Mouse (Mus musculus): ENCODE data around the gene Arih2. TPM values are rescaled to one million over a fixed set of nuclear protein-coding genes. Genes with fewer than 3 reads are reported as not detected.

Gene Arih2
- polyA plus RNA-seq, 1 experiment, result 143 TPM

GRCm38 (mm10) chr9:108649561-108650440 lies 615 bp upstream of the Arih2 start:
- peak overlapping the region; percentile 98 for H3K4me3 ChIP-seq (ENCODE audit: control insufficient read depth, low read depth, low read length)
- H3K4me1 ChIP-seq (ENCODE audit: control insufficient read depth, insufficient read depth, low read length), result peaks cover 10% of the 10 kb centered on the region
- no peaks in the 10 kb centered on the region for H3K27me3 ChIP-seq (ENCODE audit: control insufficient read depth, insufficient read depth, low read length)
- TF ChIP-seq CTCF (IDR thresholded peaks at IDR 0.05; ENCODE audit: control insufficient read depth, insufficient read depth, insufficient replicate concordance, low read depth, low read length) (no peak), POLR2A (IDR thresholded peaks at IDR 0.05; ENCODE audit: control insufficient read depth, low read depth, low read length) (no peak)
- peak overlapping the region; percentile 93 for H3K27ac ChIP-seq (ENCODE audit: control insufficient read depth, insufficient read depth, low read depth, low read length)
- no peaks in the 10 kb centered on the region for H3K36me3 ChIP-seq (ENCODE audit: control insufficient read depth, insufficient read depth, low read length)

DNA sequence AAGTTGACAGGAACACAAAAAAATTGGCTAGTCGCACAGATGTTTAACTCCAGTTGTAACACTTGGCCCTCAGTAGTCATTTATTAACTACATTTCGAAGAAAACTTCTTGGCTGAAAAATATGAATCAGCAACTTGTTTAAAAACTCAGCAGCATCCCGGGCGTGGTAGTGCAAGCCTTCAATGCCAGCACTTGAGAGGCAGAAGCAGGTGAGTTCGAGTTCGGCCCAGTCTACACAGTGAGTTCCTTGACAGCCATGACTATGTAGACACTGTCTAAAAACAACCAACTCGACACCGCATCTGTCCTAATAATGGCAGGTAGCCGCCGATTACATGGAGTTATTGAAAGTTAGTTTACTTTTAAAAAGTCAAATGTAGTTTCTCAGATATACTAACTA lies 1.0 kb downstream of the Arih2 start:
- Histone ChIP-seq H3K27ac (ENCODE audit: control insufficient read depth, insufficient read depth, low read depth, low read length) (peak overlapping the region; percentile 93), H3K27me3 (ENCODE audit: control insufficient read depth, insufficient read depth, low read length) (no peaks in the 10 kb centered on the region), H3K4me1 (ENCODE audit: control insufficient read depth, insufficient read depth, low read length) (peaks cover 10% of the 10 kb centered on the region), H3K4me3 (ENCODE audit: control insufficient read depth, low read depth, low read length) (peak overlapping the region; percentile 98), H3K36me3 (ENCODE audit: control insufficient read depth, insufficient read depth, low read length) (no peaks in the 10 kb centered on the region)
- TF ChIP-seq CTCF (IDR thresholded peaks at IDR 0.05; ENCODE audit: control insufficient read depth, insufficient read depth, insufficient replicate concordance, low read depth, low read length) (no peak), POLR2A (IDR thresholded peaks at IDR 0.05; ENCODE audit: control insufficient read depth, low read depth, low read length) (no peak)

DNA sequence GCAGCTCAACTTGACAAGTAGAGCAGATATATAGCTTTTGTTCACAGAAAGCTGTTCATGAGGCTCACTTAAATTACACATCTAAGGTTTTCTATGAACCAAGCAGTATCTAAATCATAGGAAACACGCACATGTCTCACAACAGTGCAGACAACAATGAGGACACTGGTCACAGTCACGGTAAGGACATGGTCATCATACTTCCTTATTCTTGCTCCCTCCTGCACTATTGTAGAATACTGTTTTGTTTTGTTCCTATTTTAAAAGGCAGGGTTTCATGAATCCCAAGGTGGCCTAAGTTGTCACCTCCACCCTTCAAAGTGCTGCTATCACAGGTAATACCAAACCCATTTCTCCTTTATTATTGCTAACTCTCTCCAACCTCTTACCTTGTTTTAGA lies 9.4 kb downstream of the Arih2 start:
- Histone ChIP-seq H3K27ac (ENCODE audit: control insufficient read depth, insufficient read depth, low read depth, low read length) (no peak overlapping the region), H3K27me3 (ENCODE audit: control insufficient read depth, insufficient read depth, low read length) (no peaks in the 10 kb centered on the region), H3K4me1 (ENCODE audit: control insufficient read depth, insufficient read depth, low read length) (no peaks in the 10 kb centered on the region), H3K36me3 (ENCODE audit: control insufficient read depth, insufficient read depth, low read length) (peaks cover 1% of the 10 kb centered on the region; the same call in 1 of the 2 replicates), H3K4me3 (ENCODE audit: control insufficient read depth, low read depth, low read length) (no peak overlapping the region)
- TF ChIP-seq CTCF (IDR thresholded peaks at IDR 0.05; ENCODE audit: control insufficient read depth, insufficient read depth, insufficient replicate concordance, low read depth, low read length), result no peak
- TF ChIP-seq POLR2A (IDR thresholded peaks at IDR 0.05; ENCODE audit: control insufficient read depth, low read depth, low read length), result no peak

GRCm38 (mm10) chr9:108635415-108635814 lies 13.8 kb downstream of the Arih2 start:
- no peaks in the 10 kb centered on the region for H3K36me3 ChIP-seq (ENCODE audit: control insufficient read depth, insufficient read depth, low read length)

GRCm38 (mm10) chr9:108633846-108634245 lies 15.3 kb downstream of the Arih2 start:
- no peak for TF ChIP-seq POLR2A (IDR thresholded peaks at IDR 0.05; ENCODE audit: control insufficient read depth, low read depth, low read length)
- no peak for TF ChIP-seq CTCF (IDR thresholded peaks at IDR 0.05; ENCODE audit: control insufficient read depth, insufficient read depth, insufficient replicate concordance, low read depth, low read length)

More at GRCm38 (mm10) chr9:108635415-108635814, 13.8 kb downstream of the Arih2 start:
- Histone ChIP-seq H3K27ac (ENCODE audit: control insufficient read depth, insufficient read depth, low read depth, low read length) (no peak overlapping the region), H3K27me3 (ENCODE audit: control insufficient read depth, insufficient read depth, low read length) (no peaks in the 10 kb centered on the region), H3K4me3 (ENCODE audit: control insufficient read depth, low read depth, low read length) (no peak overlapping the region), H3K4me1 (ENCODE audit: control insufficient read depth, insufficient read depth, low read length) (no peaks in the 10 kb centered on the region)
- TF ChIP-seq POLR2A (IDR thresholded peaks at IDR 0.05; ENCODE audit: control insufficient read depth, low read depth, low read length) (no peak), CTCF (IDR thresholded peaks at IDR 0.05; ENCODE audit: control insufficient read depth, insufficient read depth, insufficient replicate concordance, low read depth, low read length) (no peak)

DNA sequence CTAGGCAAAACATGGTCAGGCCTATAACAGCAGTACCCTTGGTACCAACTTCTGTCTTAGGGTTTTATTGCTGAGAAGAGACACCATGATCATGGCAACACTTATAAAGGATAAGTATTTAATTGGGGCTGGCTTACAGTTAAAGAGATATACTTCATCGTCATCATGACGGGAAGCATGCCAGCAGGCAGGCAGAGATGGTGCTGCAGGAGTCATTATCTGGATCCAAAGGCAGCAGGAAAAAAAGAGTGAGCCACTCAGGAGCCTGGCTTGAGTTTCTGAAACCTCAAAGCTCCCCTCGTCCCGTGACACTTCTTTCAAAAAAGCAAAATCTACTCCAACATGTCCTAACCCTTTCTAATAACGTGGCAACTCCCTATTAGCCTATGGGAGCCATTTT lies 16.8 kb downstream of the Arih2 start:
- Histone ChIP-seq H3K27me3 (ENCODE audit: control insufficient read depth, insufficient read depth, low read length) (no peaks in the 10 kb centered on the region), H3K4me1 (ENCODE audit: control insufficient read depth, insufficient read depth, low read length) (no peaks in the 10 kb centered on the region), H3K27ac (ENCODE audit: control insufficient read depth, insufficient read depth, low read depth, low read length) (no peak overlapping the region), H3K36me3 (ENCODE audit: control insufficient read depth, insufficient read depth, low read length) (no peaks in the 10 kb centered on the region), H3K4me3 (ENCODE audit: control insufficient read depth, low read depth, low read length) (no peak overlapping the region)
- TF ChIP-seq CTCF (IDR thresholded peaks at IDR 0.05; ENCODE audit: control insufficient read depth, insufficient read depth, insufficient replicate concordance, low read depth, low read length) (no peak), POLR2A (IDR thresholded peaks at IDR 0.05; ENCODE audit: control insufficient read depth, low read depth, low read length) (no peak)

More at GRCm38 (mm10) chr9:108633846-108634245, 15.3 kb downstream of the Arih2 start:
- Histone ChIP-seq H3K36me3 (ENCODE audit: control insufficient read depth, insufficient read depth, low read length) (no peaks in the 10 kb centered on the region), H3K27ac (ENCODE audit: control insufficient read depth, insufficient read depth, low read depth, low read length) (no peak overlapping the region), H3K27me3 (ENCODE audit: control insufficient read depth, insufficient read depth, low read length) (no peaks in the 10 kb centered on the region), H3K4me1 (ENCODE audit: control insufficient read depth, insufficient read depth, low read length) (no peaks in the 10 kb centered on the region), H3K4me3 (ENCODE audit: control insufficient read depth, low read depth, low read length) (no peak overlapping the region)

DNA sequence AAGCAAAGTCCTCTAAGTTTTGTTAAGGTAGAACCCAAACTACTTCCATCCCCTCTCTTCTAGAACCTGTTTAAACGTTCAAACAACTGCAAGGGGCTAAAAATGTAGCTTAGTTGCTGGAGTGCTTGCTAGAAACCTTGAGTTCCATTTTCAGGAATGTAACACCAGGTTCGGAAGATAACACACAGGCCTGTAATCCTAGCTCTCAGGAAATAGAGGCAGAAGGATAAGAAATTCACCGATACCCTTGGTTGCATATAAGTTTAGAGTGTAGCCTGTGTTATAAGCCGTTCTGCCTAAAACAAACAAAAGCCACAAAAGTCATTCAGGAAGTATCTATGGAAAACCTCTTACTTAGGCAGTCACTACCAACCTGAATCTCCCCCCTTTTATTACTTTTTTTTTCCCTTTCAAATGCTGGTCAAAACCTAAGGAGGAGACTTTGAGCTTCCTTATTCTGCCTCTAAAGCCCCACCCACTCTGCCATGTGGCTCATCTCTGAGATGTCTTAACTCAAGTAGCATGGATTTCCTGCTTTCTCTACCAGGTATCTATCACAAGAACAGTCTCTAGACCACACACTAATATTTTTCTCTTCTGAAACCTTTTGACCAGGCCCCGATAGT lies 17.4 kb downstream of the Arih2 start:
- TF ChIP-seq CTCF (IDR thresholded peaks at IDR 0.05; ENCODE audit: control insufficient read depth, insufficient read depth, insufficient replicate concordance, low read depth, low read length) (no peak), POLR2A (IDR thresholded peaks at IDR 0.05; ENCODE audit: control insufficient read depth, low read depth, low read length) (no peak)
- Histone ChIP-seq H3K27me3 (ENCODE audit: control insufficient read depth, insufficient read depth, low read length) (no peaks in the 10 kb centered on the region), H3K4me1 (ENCODE audit: control insufficient read depth, insufficient read depth, low read length) (no peaks in the 10 kb centered on the region), H3K36me3 (ENCODE audit: control insufficient read depth, insufficient read depth, low read length) (no peaks in the 10 kb centered on the region), H3K27ac (ENCODE audit: control insufficient read depth, insufficient read depth, low read depth, low read length) (no peak overlapping the region), H3K4me3 (ENCODE audit: control insufficient read depth, low read depth, low read length) (no peak overlapping the region)
